Mouse (Mus musculus) kidney, embryonic 16.5 days (tissue): ENCODE data around the gene Klhl30. TPM values are rescaled to one million over a fixed set of nuclear protein-coding genes. Genes with fewer than 3 reads are reported as not detected.

Source experiments
- ATAC-seq: fragments of 200-750 bp; cut with Nextera tagmentation; 2 replicates; pipeline ENCODE4 v1.8.0; 2017; ENCODE audit warnings: moderate TSS enrichment; ENCODE audit not compliant: low FRiP score, low TSS enrichment
- H3K27ac ChIP-seq: fragments of 300-500 bp; sonication (generic); 2 replicates; pipeline ENCODE4 v1.5.1; 2014; ENCODE audit warnings: low read length
- H3K27me3 ChIP-seq: fragments of 300-500 bp; sonication (generic); 2 replicates; pipeline ENCODE4 v1.6.1; 2014; ENCODE audit warnings: low read length, control low read depth, mixed read lengths; ENCODE audit not compliant: insufficient read depth
- H3K36me3 ChIP-seq: fragments of 300-500 bp; sonication (generic); 2 replicates; pipeline ENCODE4 v1.6.1; 2014; ENCODE audit warnings: low read length, control low read depth, mixed read lengths; ENCODE audit not compliant: insufficient read depth
- H3K4me1 ChIP-seq: fragments of 300-500 bp; sonication (generic); 2 replicates; pipeline ENCODE4 v1.6.1; 2014; ENCODE audit warnings: low read length, control low read depth, mixed read lengths; ENCODE audit not compliant: insufficient read depth
- H3K4me2 ChIP-seq: fragments of 300-500 bp; sonication (generic); replicated peaks from 2 replicates; pipeline ENCODE4 v1.6.1; 2014; ENCODE audit warnings: low read depth, low read length
- H3K4me3 ChIP-seq: fragments of 300-500 bp; sonication (generic); 2 replicates; pipeline ENCODE4 v1.5.1; 2014; ENCODE audit warnings: mild to moderate bottlenecking, low read length
- H3K9ac ChIP-seq: fragments of 300-500 bp; sonication (generic); replicated peaks from 2 replicates; pipeline ENCODE4 v1.6.1; 2014; ENCODE audit warnings: low read length
- H3K9me3 ChIP-seq: fragments of 300-500 bp; sonication (generic); 2 replicates; pipeline ENCODE4 v1.6.1; 2016; ENCODE audit warnings: low read length, control low read depth
- WGBS: fragments of 180-500 bp; shearing (Covaris S2); extraction: QIAGEN DNeasy Blood & Tissue Kit; methylation state at CpG from one replicate; pipeline ENCODE4 v1.1.7; 2014; 5-methylcytosine and 5-hydroxymethylcytosine counted together
- polyA plus RNA-seq: library from polyadenylated mRNA; unstranded; fragments of >200 nt; fragmentation: Nextera tagmentation; extraction: Ambion mirVana; gene quantifications from 2 replicates; pipeline ENCODE4 v1.2.1, GENCODE M21; 2015

Klhl30 gene
- polyA plus RNA-seq: 0.29 and 0.39 TPM in 2 replicates

- H3K27me3 ChIP-seq: peaks cover 10% of the 10 kb centered on the region
- no peak within 1 kb of the TSS for H3K27ac ChIP-seq
- 64% methylated on average over 4 of the region's 4 CpGs for WGBS
- H3K4me2 ChIP-seq: no peak within 1 kb of the TSS
- H3K9me3 ChIP-seq: no peaks in the 10 kb centered on the region
- no peak for ATAC-seq
- H3K9ac ChIP-seq: no peak within 1 kb of the TSS
- H3K4me1 ChIP-seq: no peaks in the 10 kb centered on the region
- no peaks in the 10 kb centered on the region for H3K36me3 ChIP-seq
- H3K4me3 ChIP-seq: no peak within 1 kb of the TSS
Observed at GRCm38 (mm10) chr1:91350841-91351240, at the start of gene Klhl30. Gene Klhl30, plus strand, starts transcription at chr1:91351016.

- H3K36me3 ChIP-seq: peaks cover 11% of the 10 kb centered on the region; the same call in 1 of the 2 replicates
- no peak overlapping the region for H3K4me3 ChIP-seq
- H3K4me1 ChIP-seq: peaks cover 33% of the 10 kb centered on the region
- H3K9ac ChIP-seq: no peak overlapping the region
- 49% methylated on average over 3 of the region's 3 CpGs for WGBS
- H3K4me2 ChIP-seq: peak overlapping the region; percentile 1; the same call in 1 of the 2 replicates
- no peaks in the 10 kb centered on the region for H3K9me3 ChIP-seq
- no peaks in the 10 kb centered on the region for H3K27me3 ChIP-seq
- peak overlapping the region; percentile 54 for H3K27ac ChIP-seq
- ATAC-seq: no peak
Observed at GRCm38 (mm10) chr1:91301206-91301920, 49.5 kb upstream of the Klhl30 start.

GRCm38 (mm10) chr1:91302021-91302420, 48.8 kb upstream of the Klhl30 start:
- Histone ChIP-seq H3K9ac (no peak overlapping the region), H3K4me2 (peak overlapping the region; percentile 1; the same call in 1 of the 2 replicates), H3K4me1 (peaks cover 33% of the 10 kb centered on the region), H3K4me3 (no peak overlapping the region), H3K27ac (peak overlapping the region; percentile 54), H3K36me3 (peaks cover 14% of the 10 kb centered on the region; the same call in 1 of the 2 replicates), H3K27me3 (no peaks in the 10 kb centered on the region), H3K9me3 (no peaks in the 10 kb centered on the region)
- WGBS: 78% methylated on average over 3 of the region's 3 CpGs
- ATAC-seq: no peak

- H3K4me1 ChIP-seq: peaks cover 20% of the 10 kb centered on the region
- 89% methylated on average over 4 of the region's 4 CpGs for WGBS
- no peak overlapping the region for H3K4me3 ChIP-seq
- H3K4me2 ChIP-seq: no peak overlapping the region
- H3K27me3 ChIP-seq: no peaks in the 10 kb centered on the region
- H3K9me3 ChIP-seq: no peaks in the 10 kb centered on the region
- ATAC-seq: no peak
- no peak overlapping the region for H3K9ac ChIP-seq
- no peak overlapping the region for H3K27ac ChIP-seq
- peaks cover 28% of the 10 kb centered on the region for H3K36me3 ChIP-seq
Observed at GRCm38 (mm10) chr1:91304621-91305020, 46.2 kb upstream of the Klhl30 start.

- H3K4me2 ChIP-seq: no peak overlapping the region
- no peak overlapping the region for H3K9ac ChIP-seq
- no peak overlapping the region for H3K4me3 ChIP-seq
- H3K27me3 ChIP-seq: no peaks in the 10 kb centered on the region
- H3K4me1 ChIP-seq: no peaks in the 10 kb centered on the region
- H3K27ac ChIP-seq: no peak overlapping the region
- 91% methylated on average over 13 of the region's 13 CpGs for WGBS
- H3K36me3 ChIP-seq: peaks cover 46% of the 10 kb centered on the region
- ATAC-seq: no peak
- no peaks in the 10 kb centered on the region for H3K9me3 ChIP-seq
Observed at GRCm38 (mm10) chr1:91309366-91310085, 41.3 kb upstream of the Klhl30 start.

GRCm38 (mm10) chr1:91312273-91312672, 38.5 kb upstream of the Klhl30 start:
- no peak overlapping the region for H3K4me3 ChIP-seq
- H3K9me3 ChIP-seq: no peaks in the 10 kb centered on the region
- no peaks in the 10 kb centered on the region for H3K4me1 ChIP-seq
- H3K4me2 ChIP-seq: no peak overlapping the region
- no peaks in the 10 kb centered on the region for H3K27me3 ChIP-seq
- H3K9ac ChIP-seq: no peak overlapping the region
- 87% methylated on average over 4 of the region's 4 CpGs for WGBS
- ATAC-seq: no peak
- no peak overlapping the region for H3K27ac ChIP-seq
- peaks cover 32% of the 10 kb centered on the region for H3K36me3 ChIP-seq

GRCm38 (mm10) chr1:91313251-91313650, 37.6 kb upstream of the Klhl30 start:
- no peaks in the 10 kb centered on the region for H3K9me3 ChIP-seq
- no peaks in the 10 kb centered on the region for H3K27me3 ChIP-seq
- H3K36me3 ChIP-seq: peaks cover 28% of the 10 kb centered on the region
- H3K9ac ChIP-seq: no peak overlapping the region
- no peak overlapping the region for H3K4me3 ChIP-seq
- 59% methylated on average over 5 of the region's 5 CpGs for WGBS
- ATAC-seq: no peak
- H3K4me2 ChIP-seq: no peak overlapping the region
- H3K4me1 ChIP-seq: no peaks in the 10 kb centered on the region
- H3K27ac ChIP-seq: no peak overlapping the region

GRCm38 (mm10) chr1:91317656-91318055, 33.2 kb upstream of the Klhl30 start:
- ATAC-seq: no peak
- WGBS: 83% methylated on average over 6 of the region's 6 CpGs

GRCm38 (mm10) chr1:91321760-91322438, 28.9 kb upstream of the Klhl30 start, which contains the start of gene Espnl:
Gene Espnl, plus strand, starts transcription at chr1:91322075.
- Histone ChIP-seq H3K36me3 (no peaks in the 10 kb centered on the region), H3K9ac (no peak within 1 kb of the TSS), H3K4me2 (no peak within 1 kb of the TSS), H3K4me1 (0 out of 2 replicates have a peak, but pooled peaks cover 6% of the 10 kb centered on the region), H3K27ac (no peak within 1 kb of the TSS), H3K4me3 (no peak within 1 kb of the TSS), H3K9me3 (no peaks in the 10 kb centered on the region), H3K27me3 (no peaks in the 10 kb centered on the region)
- peak; percentile 64 for ATAC-seq
- 54% methylated on average over 19 of the region's 19 CpGs for WGBS

More at GRCm38 (mm10) chr1:91317656-91318055, 33.2 kb upstream of the Klhl30 start:
- Histone ChIP-seq H3K4me3 (no peak overlapping the region), H3K4me2 (no peak overlapping the region), H3K4me1 (0 out of 2 replicates have a peak, but pooled peaks cover 6% of the 10 kb centered on the region), H3K36me3 (0 out of 2 replicates have a peak, but pooled peaks cover 2% of the 10 kb centered on the region), H3K9me3 (no peaks in the 10 kb centered on the region), H3K27me3 (no peaks in the 10 kb centered on the region), H3K27ac (no peak overlapping the region), H3K9ac (no peak overlapping the region)
